Mouse (Mus musculus): ENCODE data around the gene Ptdss2. TPM values are rescaled to one million over a fixed set of nuclear protein-coding genes. Genes with fewer than 3 reads are reported as not detected.

Ptdss2 gene
- 10 to 100 TPM; 47.3 to 53.6 TPM for total RNA-seq (2021)

GRCm38 (mm10) chr7:141122245-141122644, at the start of gene Ptdss2:
Gene Ptdss2, plus strand, starts transcription at chr7:141122382.
- no peak for DNase-seq (ENCODE audit: low spot score in 2 of 2)
- intact Hi-C loops (cut with DNase I) = loop anchor here (5.0 kb wide), 1 partner anchor 45 kb away; the partner anchor contains the start of gene Pkp3

DNA sequence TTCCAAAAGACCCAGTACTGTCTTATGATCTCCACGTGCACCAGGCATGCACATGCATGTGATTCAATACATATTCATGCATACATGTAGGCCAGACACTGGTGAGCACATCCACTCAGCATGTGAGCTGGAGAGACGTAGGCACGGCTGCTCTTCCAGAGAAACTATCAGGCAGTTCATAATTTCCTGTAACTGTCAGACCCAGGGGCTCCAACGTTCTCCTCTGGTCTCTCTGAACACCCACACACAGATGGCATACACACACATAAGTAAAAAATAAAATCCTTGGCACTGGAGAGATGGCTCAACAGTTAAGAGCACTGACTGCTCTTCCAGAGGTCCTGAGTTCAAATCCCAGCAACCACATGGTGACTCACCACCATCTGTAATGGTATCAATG, 48.4 kb upstream of the Ptdss2 start:
- DNase-seq (ENCODE audit: low spot score in 2 of 2) = peak in 1 of 2 experiments; percentile 62
- intact Hi-C loops (cut with DNase I) = loop anchor here (5.0 kb wide), 1 partner anchor 99 kb away; the partner anchor contains the start of gene Rnh1

GRCm38 (mm10) chr7:141077841-141078240, 44.3 kb upstream of the Ptdss2 start, which contains the start of gene Pkp3:
Gene Pkp3, plus strand, starts transcription at chr7:141078218.
- intact Hi-C loops (cut with DNase I) = loop anchor here (5.0 kb wide), 1 partner anchor 44 kb away; the partner anchor contains the start of gene Ptdss2
- no peak for DNase-seq (ENCODE audit: low spot score in 2 of 2)

GRCm38 (mm10) chr7:141078876-141079275, 43.3 kb upstream of the Ptdss2 start:
- intact Hi-C loops (cut with DNase I) = loop anchor here (5.0 kb wide), 1 partner anchor 43 kb away; the partner anchor contains the start of gene Ptdss2
- no peak for DNase-seq (ENCODE audit: low spot score in 2 of 2)

DNA sequence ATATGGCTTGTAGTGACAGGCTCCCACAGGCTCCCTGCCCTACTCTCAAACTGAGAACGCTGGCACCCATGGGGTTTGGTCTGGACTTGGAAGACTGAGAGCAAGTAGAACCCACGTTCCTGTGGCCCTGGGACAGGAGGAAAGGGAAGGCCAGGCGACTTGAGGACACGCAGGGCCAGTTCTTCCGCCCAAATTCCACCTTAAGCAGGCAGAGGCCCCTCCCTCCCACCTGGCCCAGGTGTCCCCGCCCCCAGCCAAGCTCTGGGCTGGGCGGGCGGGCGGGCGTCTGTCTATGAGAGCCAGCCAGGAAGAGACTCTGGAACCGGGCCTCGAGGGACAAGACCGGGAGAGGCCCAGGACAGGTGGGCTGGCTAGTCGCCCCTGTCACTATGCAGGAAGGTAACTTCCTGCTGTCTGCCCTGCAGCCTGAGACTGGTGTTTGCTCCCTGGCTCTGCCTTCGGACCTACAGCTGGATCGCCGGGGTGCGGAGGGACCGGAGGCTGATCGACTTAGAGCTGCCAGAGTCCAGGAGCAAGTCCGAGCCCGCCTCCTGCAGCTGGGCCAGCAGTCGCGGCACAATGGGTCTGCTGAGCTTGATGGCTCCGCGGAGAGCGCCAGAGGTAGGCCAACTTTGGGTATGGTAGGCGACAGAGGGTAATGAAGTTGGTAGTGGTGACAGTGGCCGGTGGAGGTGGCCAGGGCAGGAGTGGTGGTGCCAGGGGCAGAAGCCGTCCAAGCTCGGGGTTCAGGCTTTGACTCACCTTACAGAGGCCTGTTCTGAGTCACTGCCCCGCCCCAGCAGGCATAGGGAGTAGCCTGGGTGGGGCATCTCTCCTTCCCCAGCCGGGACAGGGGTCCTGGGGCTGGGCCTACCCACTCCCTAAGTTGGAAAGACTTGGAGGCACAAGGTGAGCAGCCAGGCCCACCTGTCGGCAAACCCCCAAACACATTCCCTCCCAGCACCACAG, 42.4 kb upstream of the Ptdss2 start:
- no peak for DNase-seq (ENCODE audit: low spot score in 2 of 2)
- intact Hi-C loops (cut with DNase I) = loop anchor here (5.0 kb wide), 1 partner anchor 43 kb away; the partner anchor contains the start of gene Ptdss2

DNA sequence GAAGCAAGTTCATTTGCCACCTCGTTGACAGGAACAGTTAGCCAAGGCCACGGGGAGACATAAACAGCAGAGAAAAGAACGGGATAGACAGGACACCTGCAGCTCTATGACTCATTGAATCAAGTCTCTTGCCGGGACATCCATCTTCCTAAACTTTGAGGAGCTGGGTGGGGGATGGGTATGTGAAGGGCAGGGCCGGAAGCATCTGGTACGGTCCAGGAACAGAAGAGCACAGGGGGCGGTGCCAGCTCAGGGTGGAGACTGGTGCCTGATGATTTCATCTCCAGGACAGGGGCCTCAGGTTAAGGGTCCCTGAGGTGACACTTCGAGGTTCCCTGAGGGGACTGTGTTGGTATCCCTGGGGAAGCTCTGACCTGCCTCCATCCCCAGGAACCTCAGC, 34.3 kb upstream of the Ptdss2 start:
- DNase-seq (ENCODE audit: low spot score in 2 of 2) = no peak
- intact Hi-C loops (cut with DNase I) = no loop called here

- intact Hi-C loops (cut with DNase I) = no loop called here
- no peak for DNase-seq (ENCODE audit: low spot score in 2 of 2)
Observed at GRCm38 (mm10) chr7:141088473-141088872, 33.7 kb upstream of the Ptdss2 start.

GRCm38 (mm10) chr7:141090228-141090627, 32.0 kb upstream of the Ptdss2 start:
- intact Hi-C loops (cut with DNase I) = no loop called here
- DNase-seq (ENCODE audit: low spot score in 2 of 2) = no peak

DNA sequence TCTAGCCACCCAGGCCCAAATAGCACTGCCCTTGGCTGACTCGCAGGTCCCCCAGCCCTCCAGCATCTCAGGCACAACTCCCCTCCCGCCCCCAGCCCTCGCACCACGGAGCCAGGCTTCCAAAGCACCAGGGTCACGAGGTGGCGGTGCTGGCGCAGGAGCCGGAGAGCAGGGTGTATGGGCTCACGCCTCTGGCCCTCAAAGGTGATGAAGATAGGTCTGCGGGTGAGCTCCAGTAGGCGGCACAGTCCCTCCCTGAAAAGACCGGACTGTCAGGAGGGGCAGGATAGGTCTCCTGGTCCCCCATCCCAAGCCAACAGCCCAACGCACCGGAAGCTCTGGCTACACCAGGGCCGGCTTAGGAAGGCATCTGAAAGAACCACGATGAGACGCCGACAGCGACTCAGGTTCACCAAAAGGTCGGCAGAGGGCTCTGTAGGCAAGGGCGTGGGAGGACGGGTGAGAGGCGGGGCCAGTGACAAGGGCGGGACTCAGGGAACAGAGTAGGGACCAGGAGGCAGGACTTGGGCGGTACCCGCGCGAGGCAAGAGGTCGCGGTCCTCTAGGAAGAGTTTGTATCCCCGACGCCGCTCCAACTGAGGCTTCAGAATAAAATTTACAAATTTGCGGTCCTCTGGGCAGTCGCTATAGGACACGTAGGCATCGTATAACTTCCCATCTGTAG, 30.0 kb upstream of the Ptdss2 start:
- peak; percentile 24 to 55 for DNase-seq (ENCODE audit: low spot score in 2 of 2)
- intact Hi-C loops (cut with DNase I) = loop anchor here (2.0 kb wide), 1 partner anchor 85 kb away; no protein-coding TSS in a partner anchor

- no peak for DNase-seq (ENCODE audit: low spot score in 2 of 2)
- intact Hi-C loops (cut with DNase I) = loop anchor here (2.0 kb wide), 1 partner anchor 83 kb away; no protein-coding TSS in a partner anchor
Observed at GRCm38 (mm10) chr7:141093950-141094349, 28.2 kb upstream of the Ptdss2 start.

DNA sequence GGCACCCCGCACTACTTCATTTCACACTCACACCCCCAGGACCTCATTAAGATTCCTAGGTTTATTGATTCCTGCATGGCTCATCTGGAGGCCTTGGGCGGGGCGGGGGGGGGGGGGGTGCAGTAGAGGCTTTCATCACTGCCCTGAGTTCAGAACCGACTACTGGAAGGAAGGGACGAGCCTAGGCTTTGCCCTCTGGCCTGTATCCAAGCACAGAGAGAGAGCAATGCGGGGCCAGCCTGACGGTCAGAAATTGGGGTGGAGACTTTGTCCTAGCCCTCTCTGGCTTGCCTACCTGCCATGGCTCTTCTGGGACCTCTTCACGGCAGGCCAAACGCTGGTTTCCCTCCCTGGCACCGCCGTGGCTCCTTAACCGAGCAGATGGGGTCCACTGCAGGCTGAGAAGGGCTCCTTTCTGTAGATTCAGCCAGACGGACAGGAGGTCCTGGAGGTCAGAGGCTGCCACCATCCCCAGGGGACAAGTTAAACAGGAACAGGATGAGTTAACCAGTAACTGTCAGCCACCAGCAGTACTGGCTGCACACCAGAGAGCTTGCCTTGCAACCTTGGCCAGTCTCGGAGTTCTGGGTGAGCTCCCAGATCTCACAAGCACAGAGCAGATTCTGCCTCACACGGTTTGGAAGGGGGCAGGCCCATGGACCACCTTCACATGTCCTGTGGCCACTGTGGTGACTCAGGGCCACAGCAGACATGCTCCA, 27.5 kb upstream of the Ptdss2 start:
- intact Hi-C loops (cut with DNase I) = no loop called here
- DNase-seq (ENCODE audit: low spot score in 2 of 2) = no peak

GRCm38 (mm10) chr7:141096021-141096420, 26.2 kb upstream of the Ptdss2 start:
- DNase-seq (ENCODE audit: low spot score in 2 of 2) = no peak
- intact Hi-C loops (cut with DNase I) = no loop called here

DNA sequence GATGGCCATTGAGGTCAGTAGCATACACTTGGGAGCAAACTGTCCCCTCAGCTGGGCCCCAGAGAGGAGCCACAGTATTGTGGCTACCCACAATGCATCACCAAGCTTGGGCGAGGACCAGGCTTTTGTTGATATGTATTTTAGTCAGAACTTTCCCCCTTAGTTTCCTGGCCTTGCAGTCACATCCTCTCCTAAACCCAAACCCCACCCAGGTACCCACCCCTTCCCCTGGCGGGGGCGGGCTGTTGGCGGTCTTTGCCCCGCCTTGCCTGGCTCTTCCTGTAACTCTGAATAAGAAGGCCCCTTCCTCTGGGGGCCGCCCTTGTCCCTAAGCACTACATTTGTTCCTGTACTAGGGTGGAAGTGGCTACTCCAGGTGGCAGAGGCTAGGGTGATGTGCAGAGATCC, 25.5 kb upstream of the Ptdss2 start:
- intact Hi-C loops (cut with DNase I) = no loop called here
- DNase-seq (ENCODE audit: low spot score in 2 of 2) = no peak

DNA sequence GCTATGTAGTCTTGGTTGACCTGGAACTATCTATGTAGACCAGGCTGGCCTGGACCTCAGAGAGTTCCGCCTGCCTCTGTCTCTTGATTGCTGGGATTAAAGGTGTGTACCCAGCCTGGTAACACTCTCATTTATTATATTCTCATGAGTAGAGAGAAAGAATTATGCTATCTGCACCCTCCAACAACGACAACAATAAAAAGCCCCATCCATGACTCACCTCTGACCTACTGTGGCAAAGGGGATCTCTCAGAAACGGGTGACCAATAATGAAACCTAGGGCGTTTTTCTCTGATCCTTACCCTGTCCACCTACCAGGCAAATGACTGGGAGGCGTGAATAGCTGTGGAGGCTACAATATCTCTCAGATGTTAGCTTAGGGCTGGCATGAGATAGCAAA, 25.0 kb upstream of the Ptdss2 start:
- DNase-seq (ENCODE audit: low spot score in 2 of 2) = no peak
- intact Hi-C loops (cut with DNase I) = no loop called here

DNA sequence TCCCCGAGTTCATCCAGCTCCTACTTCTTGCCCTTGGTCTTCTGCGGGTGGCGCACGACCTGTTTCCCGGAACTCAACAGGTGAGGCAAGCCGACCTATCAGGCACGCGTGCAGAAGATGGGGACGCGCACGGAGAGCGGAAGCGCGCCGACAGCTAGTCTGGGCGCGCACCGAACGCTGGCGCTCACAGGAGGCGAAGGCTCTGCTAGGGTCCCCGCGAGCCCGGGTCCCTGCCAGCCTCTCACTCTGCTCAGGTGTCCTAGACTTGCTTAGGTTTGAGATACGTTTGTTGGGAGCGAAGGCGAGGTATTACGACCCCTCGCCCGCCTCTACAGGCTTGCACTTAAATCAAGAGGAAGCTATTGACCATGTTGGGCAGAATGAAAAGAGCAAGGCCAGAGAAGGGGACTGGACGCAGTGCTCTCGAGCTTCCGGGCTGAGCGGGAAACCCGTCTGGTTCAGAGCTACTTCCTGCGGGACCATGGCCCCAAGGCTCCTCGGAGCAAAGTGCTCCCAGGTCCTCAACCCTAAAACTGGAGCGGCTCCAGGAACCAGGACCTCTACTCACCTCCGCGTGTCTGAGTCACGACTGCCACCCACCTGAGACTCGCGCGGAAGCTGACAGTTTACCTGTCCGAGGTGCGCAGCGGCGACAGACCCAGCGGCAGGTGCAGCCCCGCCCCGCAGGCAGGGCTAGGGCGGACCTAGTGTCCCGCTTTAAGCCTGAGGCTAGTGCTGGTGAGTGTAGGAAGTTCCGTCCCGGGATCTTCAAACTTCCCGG, 22.1 kb upstream of the Ptdss2 start, which contains the start of gene Sigirr:
Gene Sigirr, minus strand, starts transcription at position 662 of the 781 bp plus-strand sequence.
- peak; percentile 15 to 27 for DNase-seq (ENCODE audit: low spot score in 2 of 2)
- intact Hi-C loops (cut with DNase I) = no loop called here

DNA sequence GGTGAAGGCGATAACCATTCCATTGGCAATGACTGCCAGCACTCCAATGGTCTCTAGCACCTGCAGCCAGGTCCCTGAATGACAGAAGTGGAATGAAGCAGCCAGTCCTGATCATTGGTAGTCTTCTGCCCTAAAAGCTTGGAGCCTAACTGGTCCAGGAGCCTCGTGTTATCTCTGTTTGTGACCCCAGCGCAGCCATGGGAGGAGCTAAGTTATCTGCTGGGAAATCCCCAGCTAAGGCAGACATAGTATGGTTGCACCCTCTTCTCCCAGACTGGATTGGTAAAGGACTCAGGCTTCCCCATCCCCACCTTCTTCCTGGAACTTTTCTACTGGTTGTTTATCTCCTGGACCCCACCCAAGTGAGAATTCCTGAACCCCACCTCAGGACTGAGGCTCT, 19.0 kb upstream of the Ptdss2 start:
- DNase-seq (ENCODE audit: low spot score in 2 of 2) = no peak
- intact Hi-C loops (cut with DNase I) = no loop called here

GRCm38 (mm10) chr7:141115874-141116273, 6.3 kb upstream of the Ptdss2 start:
- DNase-seq (ENCODE audit: low spot score in 2 of 2) = no peak
- intact Hi-C loops (cut with DNase I) = no loop called here

DNA sequence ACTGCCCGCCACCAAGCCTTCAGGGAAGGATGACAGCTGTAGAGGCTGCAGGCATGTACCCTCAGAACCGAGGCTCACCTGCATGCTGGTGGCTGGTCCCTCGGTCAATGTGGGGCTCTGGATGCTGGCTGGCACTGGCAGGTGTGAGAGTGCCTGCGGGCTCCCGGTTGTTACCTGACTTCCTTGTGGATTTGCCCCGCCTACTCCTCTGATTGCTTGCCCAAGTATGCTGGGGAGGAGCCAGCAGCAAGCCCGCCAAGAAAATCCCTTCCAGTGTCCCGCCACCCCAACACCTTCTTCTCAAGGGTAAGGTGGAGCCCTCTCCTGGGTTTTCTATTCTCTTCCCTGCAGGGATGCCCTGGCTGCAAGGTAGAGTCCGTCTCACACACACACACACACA, 4.5 kb upstream of the Ptdss2 start, which contains the start of gene Ano9:
Gene Ano9, minus strand, starts transcription at position 171 of the 400 bp plus-strand sequence.
- DNase-seq (ENCODE audit: low spot score in 2 of 2) = no peak
- intact Hi-C loops (cut with DNase I) = no loop called here

GRCm38 (mm10) chr7:141119487-141119886, 2.7 kb upstream of the Ptdss2 start:
- no peak for DNase-seq (ENCODE audit: low spot score in 2 of 2)
- intact Hi-C loops (cut with DNase I) = no loop called here

Measured in left cerebral cortex, postnatal 25 days (tissue).